Mouse (Mus musculus): ENCODE measurements at regions not wholly inside any gene's neighbourhood (a gene's known extent, or its start where the extent isn't known, plus 50 kb on each side); places are given as distances from the start of the nearest gene placed in this dataset.

GRCm38 (mm10) chr2:105528535-105528934 is 129.4 kb upstream of the Rcn1 start:
- H3K9me3 ChIP-seq (replicated peaks), result no peaks in the 10 kb centered on the region

GRCm38 (mm10) chr2:105544099-105544498 is 124.6 kb upstream of the Pax6 start:
- H3K27ac ChIP-seq (replicated peaks), result no peak overlapping the region
- ATAC-seq (ENCODE audit: insufficient read depth), result no peak
- no peaks in the 10 kb centered on the region for H3K9me3 ChIP-seq (replicated peaks)
- 76% methylated on average over 13 of the region's 13 CpGs for WGBS (ENCODE audit: insufficient replicate concordance)
- no peaks in the 10 kb centered on the region for H3K27me3 ChIP-seq
- H3K4me2 ChIP-seq, result no peak overlapping the region
- H3K4me3 ChIP-seq (replicated peaks), result no peak overlapping the region
- H3K36me3 ChIP-seq (replicated peaks), result no peaks in the 10 kb centered on the region
- no peak overlapping the region for H3K9ac ChIP-seq
- H3K4me1 ChIP-seq (replicated peaks), result no peaks in the 10 kb centered on the region

More at GRCm38 (mm10) chr2:105528535-105528934, 129.4 kb upstream of the Rcn1 start:
- Histone ChIP-seq H3K4me1 (replicated peaks) (no peaks in the 10 kb centered on the region), H3K27ac (replicated peaks) (no peak overlapping the region), H3K9ac (no peak overlapping the region), H3K36me3 (replicated peaks) (no peaks in the 10 kb centered on the region), H3K4me2 (no peak overlapping the region), H3K4me3 (replicated peaks) (no peak overlapping the region), H3K27me3 (no peaks in the 10 kb centered on the region)
- no peak for ATAC-seq (ENCODE audit: insufficient read depth)
- 69% methylated on average over 8 of the region's 8 CpGs for WGBS (ENCODE audit: insufficient replicate concordance)

- ATAC-seq (ENCODE audit: insufficient read depth), result no peak
- Histone ChIP-seq H3K4me2 (no peak overlapping the region), H3K27me3 (no peaks in the 10 kb centered on the region), H3K9me3 (replicated peaks) (no peaks in the 10 kb centered on the region), H3K36me3 (replicated peaks) (no peaks in the 10 kb centered on the region), H3K4me1 (replicated peaks) (no peaks in the 10 kb centered on the region), H3K9ac (no peak overlapping the region), H3K4me3 (replicated peaks) (no peak overlapping the region), H3K27ac (replicated peaks) (no peak overlapping the region)
- WGBS (ENCODE audit: insufficient replicate concordance), result 60% methylated on average over 2 of the region's 2 CpGs
These were observed 116.6 kb upstream of the Pax6 start for GRCm38 (mm10) chr2:105552092-105552491.

DNA sequence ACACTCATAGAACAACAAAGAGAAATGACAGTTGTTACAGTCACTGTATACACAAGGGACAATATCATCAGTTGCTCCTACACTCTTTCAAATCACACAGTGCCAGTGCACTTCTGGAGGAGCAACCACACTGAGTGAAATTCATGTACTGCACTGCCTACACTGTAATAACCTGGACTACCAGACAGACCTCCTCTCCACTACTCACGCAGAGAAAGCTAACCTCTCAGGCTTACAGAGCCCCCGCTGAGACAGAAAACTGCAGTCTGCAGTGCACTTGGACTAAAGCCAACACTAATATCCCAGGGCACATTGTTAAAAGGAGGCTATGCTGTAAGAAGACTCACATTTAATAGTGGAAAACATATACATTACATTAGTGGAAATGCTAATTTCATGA is 81.9 kb upstream of the Pax6 start:
- ATAC-seq (ENCODE audit: insufficient read depth), result no peak
- H3K4me2 ChIP-seq, result no peak overlapping the region
- no peak overlapping the region for H3K9ac ChIP-seq
- H3K27ac ChIP-seq (replicated peaks), result no peak overlapping the region
- H3K27me3 ChIP-seq, result no peaks in the 10 kb centered on the region
- H3K9me3 ChIP-seq (replicated peaks), result no peaks in the 10 kb centered on the region
- H3K4me1 ChIP-seq (replicated peaks), result no peaks in the 10 kb centered on the region
- WGBS (ENCODE audit: insufficient replicate concordance), result 55% methylated on average over 2 of the region's 2 CpGs
- no peak overlapping the region for H3K4me3 ChIP-seq (replicated peaks)
- no peaks in the 10 kb centered on the region for H3K36me3 ChIP-seq (replicated peaks)

GRCm38 (mm10) chr2:105594131-105594530 is 74.6 kb upstream of the Pax6 start:
- 51% methylated on average over 2 of the region's 2 CpGs for WGBS (ENCODE audit: insufficient replicate concordance)
- no peaks in the 10 kb centered on the region for H3K27me3 ChIP-seq
- H3K9ac ChIP-seq, result no peak overlapping the region
- no peak overlapping the region for H3K4me2 ChIP-seq
- no peaks in the 10 kb centered on the region for H3K9me3 ChIP-seq (replicated peaks)
- H3K36me3 ChIP-seq (replicated peaks), result no peaks in the 10 kb centered on the region
- H3K27ac ChIP-seq (replicated peaks), result no peak overlapping the region
- ATAC-seq (ENCODE audit: insufficient read depth), result no peak
- no peaks in the 10 kb centered on the region for H3K4me1 ChIP-seq (replicated peaks)
- no peak overlapping the region for H3K4me3 ChIP-seq (replicated peaks)

GRCm38 (mm10) chr2:105604553-105605116 is 64.1 kb upstream of the Pax6 start:
- Histone ChIP-seq H3K9ac (no peak overlapping the region), H3K27ac (replicated peaks) (no peak overlapping the region), H3K4me1 (replicated peaks) (no peaks in the 10 kb centered on the region), H3K27me3 (no peaks in the 10 kb centered on the region), H3K9me3 (replicated peaks) (no peaks in the 10 kb centered on the region), H3K4me2 (no peak overlapping the region), H3K36me3 (replicated peaks) (no peaks in the 10 kb centered on the region), H3K4me3 (replicated peaks) (no peak overlapping the region)
- 43% methylated on average over 11 of the region's 11 CpGs for WGBS (ENCODE audit: insufficient replicate concordance)
- no peak for ATAC-seq (ENCODE audit: insufficient read depth)

- no peak for ATAC-seq (ENCODE audit: insufficient read depth)
These were observed 60.6 kb upstream of the Pax6 start for GRCm38 (mm10) chr2:105607969-105608538.

GRCm38 (mm10) chr2:105608756-105609155 is 59.9 kb upstream of the Pax6 start:
- Histone ChIP-seq H3K9ac (no peak overlapping the region), H3K4me2 (no peak overlapping the region), H3K4me1 (replicated peaks) (no peaks in the 10 kb centered on the region), H3K9me3 (replicated peaks) (no peaks in the 10 kb centered on the region), H3K4me3 (replicated peaks) (no peak overlapping the region), H3K27me3 (peaks cover 21% of the 10 kb centered on the region), H3K36me3 (replicated peaks) (no peaks in the 10 kb centered on the region), H3K27ac (replicated peaks) (no peak overlapping the region)
- 33% methylated on average over 7 of the region's 7 CpGs for WGBS (ENCODE audit: insufficient replicate concordance)
- no peak for ATAC-seq (ENCODE audit: insufficient read depth)

More at GRCm38 (mm10) chr2:105607969-105608538, 60.6 kb upstream of the Pax6 start:
- Histone ChIP-seq H3K36me3 (replicated peaks) (no peaks in the 10 kb centered on the region), H3K4me2 (no peak overlapping the region), H3K9me3 (replicated peaks) (no peaks in the 10 kb centered on the region), H3K27ac (replicated peaks) (no peak overlapping the region), H3K4me1 (replicated peaks) (no peaks in the 10 kb centered on the region), H3K4me3 (replicated peaks) (no peak overlapping the region), H3K27me3 (peaks cover 15% of the 10 kb centered on the region), H3K9ac (no peak overlapping the region)
- WGBS (ENCODE audit: insufficient replicate concordance), result 51% methylated on average over 8 of the region's 8 CpGs

GRCm38 (mm10) chr2:105611014-105611413 is 57.7 kb upstream of the Pax6 start:
- Histone ChIP-seq H3K4me2 (no peak overlapping the region), H3K9ac (no peak overlapping the region), H3K9me3 (replicated peaks) (no peaks in the 10 kb centered on the region), H3K36me3 (replicated peaks) (no peaks in the 10 kb centered on the region), H3K4me3 (replicated peaks) (no peak overlapping the region), H3K27me3 (peaks cover 21% of the 10 kb centered on the region), H3K27ac (replicated peaks) (no peak overlapping the region), H3K4me1 (replicated peaks) (no peaks in the 10 kb centered on the region)
- no peak for ATAC-seq (ENCODE audit: insufficient read depth)
- 48% methylated on average over 5 of the region's 5 CpGs for WGBS (ENCODE audit: insufficient replicate concordance)

- peaks cover 21% of the 10 kb centered on the region for H3K27me3 ChIP-seq
- no peak overlapping the region for H3K9ac ChIP-seq
- ATAC-seq (ENCODE audit: insufficient read depth), result no peak
These were observed 57.0 kb upstream of the Pax6 start for GRCm38 (mm10) chr2:105611651-105612050.

GRCm38 (mm10) chr2:105612051-105612664 is 56.5 kb upstream of the Pax6 start:
- no peaks in the 10 kb centered on the region for H3K9me3 ChIP-seq (replicated peaks)
- no peak overlapping the region for H3K4me2 ChIP-seq
- 21% methylated on average over 21 of the region's 21 CpGs for WGBS (ENCODE audit: insufficient replicate concordance)
- H3K4me3 ChIP-seq (replicated peaks), result no peak overlapping the region
- H3K9ac ChIP-seq, result no peak overlapping the region
- H3K27me3 ChIP-seq, result peaks cover 21% of the 10 kb centered on the region
- no peak overlapping the region for H3K27ac ChIP-seq (replicated peaks)
- no peak for ATAC-seq (ENCODE audit: insufficient read depth)
- H3K36me3 ChIP-seq (replicated peaks), result no peaks in the 10 kb centered on the region
- H3K4me1 ChIP-seq (replicated peaks), result no peaks in the 10 kb centered on the region

More at GRCm38 (mm10) chr2:105611651-105612050, 57.0 kb upstream of the Pax6 start:
- H3K27ac ChIP-seq (replicated peaks), result no peak overlapping the region
- no peak overlapping the region for H3K4me2 ChIP-seq
- H3K9me3 ChIP-seq (replicated peaks), result no peaks in the 10 kb centered on the region
- 17% methylated on average over 4 of the region's 4 CpGs for WGBS (ENCODE audit: insufficient replicate concordance)
- no peak overlapping the region for H3K4me3 ChIP-seq (replicated peaks)
- H3K36me3 ChIP-seq (replicated peaks), result no peaks in the 10 kb centered on the region
- no peaks in the 10 kb centered on the region for H3K4me1 ChIP-seq (replicated peaks)
